Mouse (Mus musculus) intestine, embryonic 16.5 days (tissue): Measurements from ENCODE around the gene Slc1a4. TPM values are rescaled to one million over a fixed set of nuclear protein-coding genes. Genes with fewer than 3 reads are reported as not detected.

Experiments used
- ATAC-seq: fragments of 200-750 bp; cut with Nextera tagmentation; 2 replicates; pipeline ENCODE4 v1.8.0; 2017; ENCODE audit warnings: moderate TSS enrichment, moderate library complexity
- H3K27ac ChIP-seq: fragments of 300-500 bp; sonication (generic); 2 replicates; pipeline ENCODE4 v1.5.1; 2014; ENCODE audit warnings: mild to moderate bottlenecking, low read length
- H3K27me3 ChIP-seq: fragments of 300-500 bp; sonication (generic); replicated peaks from 2 replicates; pipeline ENCODE4 v1.6.1; 2014; ENCODE audit warnings: low read length, control low read depth, mixed read lengths; ENCODE audit not compliant: control insufficient read depth, insufficient read depth
- H3K36me3 ChIP-seq: fragments of 300-500 bp; sonication (generic); 2 replicates; pipeline ENCODE4 v1.6.1; 2014; ENCODE audit warnings: low read length, control low read depth; ENCODE audit not compliant: control insufficient read depth, insufficient read depth
- H3K4me1 ChIP-seq: fragments of 300-500 bp; sonication (generic); 2 replicates; pipeline ENCODE4 v1.6.1; 2014; ENCODE audit warnings: low read length, control low read depth, mixed read lengths; ENCODE audit not compliant: control insufficient read depth, insufficient read depth
- H3K4me2 ChIP-seq: fragments of 300-500 bp; sonication (generic); 2 replicates; pipeline ENCODE4 v1.6.1; 2014; ENCODE audit warnings: low read depth, low read length, control low read depth
- H3K4me3 ChIP-seq: fragments of 300-500 bp; sonication (generic); 2 replicates; pipeline ENCODE4 v1.5.1; 2014; ENCODE audit warnings: mild to moderate bottlenecking, low read length
- H3K9ac ChIP-seq: fragments of 300-500 bp; sonication (generic); 2 replicates; pipeline ENCODE4 v1.6.1; 2014; ENCODE audit warnings: low read depth, low read length
- H3K9me3 ChIP-seq: fragments of 300-500 bp; sonication (generic); 2 replicates; pipeline ENCODE4 v1.6.1; 2016; ENCODE audit warnings: low read length, control low read depth; ENCODE audit not compliant: control insufficient read depth
- WGBS: fragments of 180-500 bp; shearing (Covaris S2); extraction: QIAGEN DNeasy Blood & Tissue Kit; methylation state at CpG from one replicate; pipeline ENCODE4 v1.1.7; 2014; 5-methylcytosine and 5-hydroxymethylcytosine counted together
- polyA plus RNA-seq: library from polyadenylated mRNA; unstranded; fragments of >200 nt; fragmentation: Nextera tagmentation; extraction: Ambion mirVana; gene quantifications from 2 replicates; pipeline ENCODE4 v1.2.1, GENCODE M21; 2015

Slc1a4 gene
- polyA plus RNA-seq = 11.2 and 11.9 TPM in 2 replicates

GRCm38 (mm10) chr11:20332561-20333514, at the start of gene Slc1a4:
Gene Slc1a4, minus strand, starts transcription at chr11:20332713.
- H3K4me2 ChIP-seq = peak within 1 kb of the TSS; percentile 96
- peak within 1 kb of the TSS; percentile 98 for H3K27ac ChIP-seq
- H3K27me3 ChIP-seq = no peaks in the 10 kb centered on the region
- H3K9me3 ChIP-seq = no peaks in the 10 kb centered on the region
- ATAC-seq = peak; percentile 99
- H3K4me1 ChIP-seq = peaks cover 6% of the 10 kb centered on the region; the same call in 1 of the 2 replicates
- H3K4me3 ChIP-seq = peak within 1 kb of the TSS; percentile 77
- H3K36me3 ChIP-seq = no peaks in the 10 kb centered on the region
- peak within 1 kb of the TSS; percentile 84 for H3K9ac ChIP-seq
- WGBS = under 1% methylated on average over 46 of the region's 48 CpGs

- no peak overlapping the region for H3K9ac ChIP-seq
- 42% methylated on average over 4 of the region's 4 CpGs for WGBS
- H3K9me3 ChIP-seq = no peaks in the 10 kb centered on the region
- no peak overlapping the region for H3K4me3 ChIP-seq
- no peak overlapping the region for H3K27ac ChIP-seq
- no peak for ATAC-seq
- H3K4me2 ChIP-seq = no peak overlapping the region
- no peaks in the 10 kb centered on the region for H3K36me3 ChIP-seq
- no peaks in the 10 kb centered on the region for H3K4me1 ChIP-seq
- H3K27me3 ChIP-seq = no peaks in the 10 kb centered on the region
These were observed 47.6 kb upstream of the Slc1a4 start for GRCm38 (mm10) chr11:20380106-20380505.

- Histone ChIP-seq H3K9ac (no peak overlapping the region), H3K36me3 (no peaks in the 10 kb centered on the region), H3K4me2 (no peak overlapping the region), H3K4me1 (no peaks in the 10 kb centered on the region), H3K9me3 (no peaks in the 10 kb centered on the region), H3K4me3 (no peak overlapping the region), H3K27ac (no peak overlapping the region), H3K27me3 (no peaks in the 10 kb centered on the region)
- ATAC-seq = no peak
- 86% methylated on average over 7 of the region's 7 CpGs for WGBS
These were observed 44.1 kb upstream of the Slc1a4 start for GRCm38 (mm10) chr11:20376642-20377041.

- no peaks in the 10 kb centered on the region for H3K9me3 ChIP-seq
- H3K4me2 ChIP-seq = no peak overlapping the region
- H3K36me3 ChIP-seq = no peaks in the 10 kb centered on the region
- H3K4me3 ChIP-seq = no peak overlapping the region
- 76% methylated on average over 8 of the region's 8 CpGs for WGBS
- H3K9ac ChIP-seq = no peak overlapping the region
- ATAC-seq = no peak
- H3K27me3 ChIP-seq = no peaks in the 10 kb centered on the region
- no peaks in the 10 kb centered on the region for H3K4me1 ChIP-seq
- no peak overlapping the region for H3K27ac ChIP-seq
These were observed 40.2 kb upstream of the Slc1a4 start for GRCm38 (mm10) chr11:20372616-20373211.

GRCm38 (mm10) chr11:20370486-20370885, 38.0 kb upstream of the Slc1a4 start:
- no peaks in the 10 kb centered on the region for H3K9me3 ChIP-seq
- H3K4me1 ChIP-seq = no peaks in the 10 kb centered on the region
- no peaks in the 10 kb centered on the region for H3K27me3 ChIP-seq
- no peak overlapping the region for H3K4me2 ChIP-seq
- no peak overlapping the region for H3K27ac ChIP-seq
- WGBS = 92% methylated on average over 2 of the region's 2 CpGs
- H3K36me3 ChIP-seq = no peaks in the 10 kb centered on the region
- ATAC-seq = no peak
- H3K4me3 ChIP-seq = no peak overlapping the region
- no peak overlapping the region for H3K9ac ChIP-seq

- H3K9me3 ChIP-seq = no peaks in the 10 kb centered on the region
- 95% methylated on average over 1 of the region's 1 CpGs for WGBS
- no peaks in the 10 kb centered on the region for H3K36me3 ChIP-seq
- no peaks in the 10 kb centered on the region for H3K4me1 ChIP-seq
- H3K9ac ChIP-seq = no peak overlapping the region
- no peak for ATAC-seq
- H3K27ac ChIP-seq = no peak overlapping the region
- H3K4me3 ChIP-seq = no peak overlapping the region
- no peaks in the 10 kb centered on the region for H3K27me3 ChIP-seq
- H3K4me2 ChIP-seq = no peak overlapping the region
These were observed 33.9 kb upstream of the Slc1a4 start for GRCm38 (mm10) chr11:20366456-20366855.

- H3K9ac ChIP-seq = no peak overlapping the region
- H3K36me3 ChIP-seq = no peaks in the 10 kb centered on the region
- no peaks in the 10 kb centered on the region for H3K27me3 ChIP-seq
- H3K27ac ChIP-seq = no peak overlapping the region
- ATAC-seq = no peak
- no peaks in the 10 kb centered on the region for H3K4me1 ChIP-seq
- WGBS = 48% methylated on average over 3 of the region's 3 CpGs
- no peaks in the 10 kb centered on the region for H3K9me3 ChIP-seq
- H3K4me2 ChIP-seq = no peak overlapping the region
- H3K4me3 ChIP-seq = no peak overlapping the region
These were observed 28.8 kb upstream of the Slc1a4 start for GRCm38 (mm10) chr11:20361354-20361753.

GRCm38 (mm10) chr11:20357684-20358447, 25.4 kb upstream of the Slc1a4 start:
- WGBS = 70% methylated on average over 9 of the region's 9 CpGs
- Histone ChIP-seq H3K4me2 (no peak overlapping the region), H3K4me1 (no peaks in the 10 kb centered on the region), H3K27ac (no peak overlapping the region), H3K36me3 (no peaks in the 10 kb centered on the region), H3K4me3 (no peak overlapping the region), H3K27me3 (no peaks in the 10 kb centered on the region), H3K9me3 (no peaks in the 10 kb centered on the region), H3K9ac (no peak overlapping the region)
- peak; percentile 48; the same call in 1 of the 2 replicates for ATAC-seq

GRCm38 (mm10) chr11:20348466-20348865, 16.0 kb upstream of the Slc1a4 start:
- no peak overlapping the region for H3K9ac ChIP-seq
- ATAC-seq = no peak
- H3K4me2 ChIP-seq = no peak overlapping the region
- WGBS = 79% methylated on average over 2 of the region's 2 CpGs
- no peaks in the 10 kb centered on the region for H3K27me3 ChIP-seq
- H3K4me3 ChIP-seq = no peak overlapping the region
- 0 out of 2 replicates have a peak, but pooled peaks cover 3% of the 10 kb centered on the region for H3K4me1 ChIP-seq
- no peaks in the 10 kb centered on the region for H3K9me3 ChIP-seq
- H3K36me3 ChIP-seq = no peaks in the 10 kb centered on the region
- no peak overlapping the region for H3K27ac ChIP-seq
